9 mouse cellular contexts compared by ENCODE assay signal in genomic region chr1:74783554-74783953, GRCm38 (mm10). TPM values are rescaled to one million over a fixed set of nuclear protein-coding genes. Genes with fewer than 3 reads are reported as not detected.
DNase-seq lines count a peak whose midpoint lies in the region; ATAC-seq and TF ChIP-seq lines count a peak whose summit lies in the region.
"Had no signal": no experiment of that assay in that cellular context is flagged by ENCODE, and none has a peak within 500 bp of the region (broad histone marks: within the 10 kb centered on the region; RNA-seq: fewer than 3 reads in every experiment).

No protein-coding gene starts in this region.

- intact Hi-C loops in heart, postnatal 36 days (cut with DNase I): no loop called here

- H3K9me3 ChIP-seq in heart, embryonic 10.5 days: no peaks in the 10 kb centered on the region
- no peaks in the 10 kb centered on the region for H3K9me3 ChIP-seq in ES-E14 (ENCODE audit: control insufficient read depth, insufficient read depth, low read depth, low read length)
- H3K9me3 ChIP-seq in hindbrain, embryonic 13.5 days: no peaks in the 10 kb centered on the region
- no peaks in the 10 kb centered on the region for H3K9me3 ChIP-seq in midbrain, embryonic 12.5 days

- in situ Hi-C loops in ES-E14 (cut with MboI; ENCODE audit: low sequenced_read_pairs in 2 of 2, unreplicated experiment in 2 of 2): no loop called here

- DNase-seq in heart, embryonic 10.5 days (ENCODE audit: low spot score): no peak
- no peak for DNase-seq in heart, postnatal 36 days
- DNase-seq in ES-E14 (ENCODE audit: low read depth, low spot score): no peak
- DNase-seq in spleen, postnatal 10 days (ENCODE audit: low spot score in 2 of 2): no peak
- no peak for DNase-seq in ovary, postnatal 14 days (ENCODE audit: low spot score)
- DNase-seq in kidney, postnatal 25 days: no peak
- DNase-seq: left cerebral cortex, postnatal 4 days had no signal

- ATAC-seq in hindbrain, embryonic 13.5 days (ENCODE audit: low FRiP score): no peak
- ATAC-seq in midbrain, embryonic 12.5 days (ENCODE audit: low FRiP score, low read depth): no peak

- 3% methylated on average over 13 of the region's 13 CpGs for WGBS in heart, embryonic 10.5 days
- WGBS in hindbrain, embryonic 13.5 days: 3% methylated on average over 13 of the region's 13 CpGs
- 1% methylated on average over 13 of the region's 13 CpGs for WGBS in midbrain, embryonic 12.5 days

- H3K27me3 ChIP-seq in heart, embryonic 10.5 days (ENCODE audit: insufficient read depth, poor library complexity, severe bottlenecking): peaks cover 98% of the 10 kb centered on the region
- peaks cover 94% of the 10 kb centered on the region for H3K27me3 ChIP-seq in hindbrain, embryonic 13.5 days
- peaks cover 94% of the 10 kb centered on the region for H3K27me3 ChIP-seq in midbrain, embryonic 12.5 days

- peaks cover 30% of the 10 kb centered on the region for H3K4me1 ChIP-seq in heart, embryonic 10.5 days
- peaks cover 9 to 20% of the 10 kb centered on the region in 2 experiments; a peak in 3 of 4 replicates for H3K4me1 ChIP-seq in ES-E14 (ENCODE audit: control insufficient read depth in 2 of 2, insufficient read depth in 2 of 2, low read length in 2 of 2, poor library complexity in 1 of 2)
- peaks cover 25% of the 10 kb centered on the region for H3K4me1 ChIP-seq in hindbrain, embryonic 13.5 days (replicated peaks)
- H3K4me1 ChIP-seq in midbrain, embryonic 12.5 days: peaks cover 6% of the 10 kb centered on the region

- H3K27ac ChIP-seq in heart, embryonic 10.5 days: no peak overlapping the region
- H3K27ac ChIP-seq in ES-E14 (ENCODE audit: insufficient read depth, low read depth, low read length, poor library complexity, severe bottlenecking): no peak overlapping the region
- H3K27ac ChIP-seq in hindbrain, embryonic 13.5 days: no peak overlapping the region
- no peak overlapping the region for H3K27ac ChIP-seq in midbrain, embryonic 12.5 days (replicated peaks)

- peak overlapping the region; percentile 62 for H3K4me3 ChIP-seq in heart, embryonic 10.5 days
- H3K4me3 ChIP-seq in ES-E14 (ENCODE audit: insufficient read depth in 1 of 2, low read depth in 1 of 2, low read length in 2 of 2, poor library complexity in 1 of 2, severe bottlenecking in 1 of 2): peak overlapping the region; percentile 72 to 73
- peak overlapping the region; percentile 45 for H3K4me3 ChIP-seq in hindbrain, embryonic 13.5 days
- peak overlapping the region; percentile 50 for H3K4me3 ChIP-seq in midbrain, embryonic 12.5 days

- H3K4me2 ChIP-seq in hindbrain, embryonic 13.5 days: peak overlapping the region; percentile 84
- H3K4me2 ChIP-seq in midbrain, embryonic 12.5 days (replicated peaks): peak overlapping the region; percentile 76

- H3K36me3 ChIP-seq in heart, embryonic 10.5 days: no peaks in the 10 kb centered on the region
- H3K36me3 ChIP-seq in ES-E14 (ENCODE audit: control insufficient read depth, insufficient read depth, low read length, poor library complexity, severe bottlenecking): no peaks in the 10 kb centered on the region
- no peaks in the 10 kb centered on the region for H3K36me3 ChIP-seq in hindbrain, embryonic 13.5 days
- no peaks in the 10 kb centered on the region for H3K36me3 ChIP-seq in midbrain, embryonic 12.5 days

- no peak overlapping the region for H3K9ac ChIP-seq in ES-E14 (ENCODE audit: insufficient read depth, low read depth, low read length, poor library complexity, severe bottlenecking)
- H3K9ac ChIP-seq in hindbrain, embryonic 13.5 days: 0 out of 2 replicates have a peak overlapping the region, but pooled peaks have one; percentile 53
- no peak overlapping the region for H3K9ac ChIP-seq in midbrain, embryonic 12.5 days (replicated peaks)

TF ChIP-seq in ES-E14, 5 proteins besides CTCF, POLR2A, EP300 and RAD21:
- TF ChIP-seq HCFC1 (IDR thresholded peaks at IDR 0.05; ENCODE audit: borderline replicate concordance, insufficient read depth, low read length) (no peak), CHD2 (IDR thresholded peaks at IDR 0.05; ENCODE audit: low read depth, low read length) (no peak), MAFK (IDR thresholded peaks at IDR 0.05; ENCODE audit: insufficient read depth, low read depth, low read length) (no peak), ZNF384 (IDR thresholded peaks at IDR 0.05; ENCODE audit: low read depth, low read length) (no peak), ZC3H11A (IDR thresholded peaks at IDR 0.05; ENCODE audit: borderline replicate concordance, low read depth, low read length) (no peak)

RNA-seq across cellular contexts. Expression of gene Wnt10a, which starts 7.8 kb away (rescaled TPM):
- 0.07 and 0.29 TPM in 2 replicates for polyA plus RNA-seq in heart, embryonic 10.5 days (2016; fragmentation: Nextera tagmentation; extraction: Ambion mirVana)
- not detected for total RNA-seq in heart, postnatal 36 days (2021)
- 0.42 and 1.5 TPM in 2 replicates for total RNA-seq in ES-E14 (2012; rRNA removed)
- 0.19 and 0.45 TPM in 2 replicates for polyA plus RNA-seq in hindbrain, embryonic 13.5 days (2015; fragmentation: Nextera tagmentation; extraction: Ambion mirVana)
- 1.7 and 1.8 TPM in 2 replicates for polyA plus RNA-seq in midbrain, embryonic 12.5 days (2016; fragmentation: Nextera tagmentation; extraction: Ambion mirVana)

RNA-seq across cellular contexts. Expression of gene Wnt6, which starts 11.9 kb away (rescaled TPM):
- 4.0 and 11.9 TPM in 2 replicates for polyA plus RNA-seq in heart, embryonic 10.5 days (2016; fragmentation: Nextera tagmentation; extraction: Ambion mirVana)
- total RNA-seq in heart, postnatal 36 days (2021): under 1 TPM; 0.14 to 0.33 TPM
- total RNA-seq in ES-E14 (2012; rRNA removed): 2.6 and 2.8 TPM in 2 replicates
- 3.6 and 4.5 TPM in 2 replicates for polyA plus RNA-seq in hindbrain, embryonic 13.5 days (2015; fragmentation: Nextera tagmentation; extraction: Ambion mirVana)
- 5.0 and 7.9 TPM in 2 replicates for polyA plus RNA-seq in midbrain, embryonic 12.5 days (2016; fragmentation: Nextera tagmentation; extraction: Ambion mirVana)

RNA-seq across cellular contexts. Expression of gene Prkag3, which starts 34.5 kb away (rescaled TPM):
- 2.3 and 6.8 TPM in 2 replicates for polyA plus RNA-seq in heart, embryonic 10.5 days (2016; fragmentation: Nextera tagmentation; extraction: Ambion mirVana)
- total RNA-seq in heart, postnatal 36 days (2021): 1 to 10 TPM; 1.1 to 1.4 TPM
- total RNA-seq in ES-E14 (2012; rRNA removed): 0.04 and 0.16 TPM in 2 replicates
- 0.16 and 0.21 TPM in 2 replicates for polyA plus RNA-seq in hindbrain, embryonic 13.5 days (2015; fragmentation: Nextera tagmentation; extraction: Ambion mirVana)
- not detected in 2 replicates for polyA plus RNA-seq in midbrain, embryonic 12.5 days (2016; fragmentation: Nextera tagmentation; extraction: Ambion mirVana)
- total RNA-seq: left cerebral cortex, postnatal 4 days had no signal
